Mouse (Mus musculus) adrenal gland (tissue): ENCODE measurements around the gene Acp2.

Source experiments
- intact Hi-C: fragments of 180-260 bp; cut with DNase I; formaldehyde crosslinking; loops from one replicate; pipeline ENCODE4 v1.15.1; 2025

The Acp2 gene

GRCm38 (mm10) chr2:91255661-91256150 lies 53.0 kb downstream of the Acp2 start, which contains the start of gene Pacsin3:
Gene Pacsin3 (plus strand): TSS chr2:91255954.
- intact Hi-C loops, result no loop called here

GRCm38 (mm10) chr2:91256256-91257125 lies 53.8 kb downstream of the Acp2 start:
- intact Hi-C loops, result no loop called here

- intact Hi-C loops, result no loop called here
Measured at GRCm38 (mm10) chr2:91257126-91257980, 54.7 kb downstream of the Acp2 start.

GRCm38 (mm10) chr2:91258054-91258453 lies 55.4 kb downstream of the Acp2 start:
- intact Hi-C loops, result no loop called here

- intact Hi-C loops, result no loop called here
Measured at GRCm38 (mm10) chr2:91258830-91259229, 56.1 kb downstream of the Acp2 start.

- intact Hi-C loops, result no loop called here
Measured at GRCm38 (mm10) chr2:91259493-91259892, 56.8 kb downstream of the Acp2 start.
